Comparison of ENCODE assay signal across 18 mouse cellular contexts in the genomic region with DNA sequence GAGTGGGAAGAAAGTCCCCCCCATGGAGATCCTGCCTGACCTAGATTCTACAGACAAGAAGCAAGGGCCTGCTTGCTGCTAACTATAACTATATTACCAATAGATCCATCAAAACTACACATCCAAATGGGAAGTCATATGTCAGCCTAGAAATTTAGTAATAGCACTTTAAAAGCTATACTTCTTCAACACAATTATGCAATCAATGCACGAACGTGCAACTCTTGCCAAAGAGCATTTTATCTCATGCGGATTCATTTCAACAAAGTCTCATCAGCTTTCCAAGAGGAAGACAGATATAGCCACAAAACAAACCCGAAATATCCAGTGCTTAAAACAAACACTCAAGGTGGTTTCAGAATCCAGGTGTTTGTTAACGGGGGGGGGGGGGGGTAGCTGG.
"Had no signal": no experiment of that assay in that cellular context is flagged by ENCODE, and none has a peak within 500 bp of the region (broad histone marks: within the 10 kb centered on the region; RNA-seq: fewer than 3 reads in every experiment).

No protein-coding gene starts in this region.

- H3K36me3 ChIP-seq: limb, embryonic 10.5 days; limb, embryonic 13.5 days; liver, embryonic 12.5 days; liver, embryonic 15.5 days; midbrain, embryonic 12.5 days; midbrain, embryonic 15.5 days; neural tube, embryonic 12.5 days; neural tube, embryonic 15.5 days had no signal

- H3K9me3 ChIP-seq: limb, embryonic 10.5 days; limb, embryonic 13.5 days; liver, embryonic 12.5 days; liver, embryonic 15.5 days; midbrain, embryonic 12.5 days; midbrain, embryonic 15.5 days; neural tube, embryonic 12.5 days; neural tube, embryonic 15.5 days had no signal

- H3K27ac ChIP-seq: limb, embryonic 10.5 days; limb, embryonic 13.5 days; liver, embryonic 12.5 days; liver, embryonic 15.5 days; midbrain, embryonic 12.5 days; midbrain, embryonic 15.5 days; neural tube, embryonic 12.5 days; neural tube, embryonic 15.5 days; stomach, postnatal 0 days had no signal

- H3K4me1 ChIP-seq: limb, embryonic 10.5 days; liver, embryonic 12.5 days; liver, embryonic 15.5 days; midbrain, embryonic 12.5 days; midbrain, embryonic 15.5 days; neural tube, embryonic 12.5 days; neural tube, embryonic 15.5 days had no signal

- H3K9ac ChIP-seq: limb, embryonic 13.5 days; liver, embryonic 12.5 days; liver, embryonic 15.5 days; midbrain, embryonic 12.5 days; midbrain, embryonic 15.5 days; neural tube, embryonic 12.5 days; neural tube, embryonic 15.5 days had no signal

- ATAC-seq: intestine, postnatal 0 days; liver, embryonic 12.5 days; midbrain, embryonic 15.5 days had no signal

- DNase-seq: kidney, adult 2 months; kidney, postnatal 10 days; kidney, postnatal 36 days; liver; lung, adult 18-20 months; lung, postnatal 4 days; right cerebral cortex, postnatal 25 days; thymus, postnatal 36 days had no signal

- H3K27me3 ChIP-seq: neural tube, embryonic 12.5 days; neural tube, embryonic 15.5 days had no signal

- H3K4me3 ChIP-seq: limb, embryonic 10.5 days; limb, embryonic 13.5 days; liver, embryonic 12.5 days; liver, embryonic 15.5 days; midbrain, embryonic 12.5 days; midbrain, embryonic 15.5 days; neural tube, embryonic 12.5 days; neural tube, embryonic 15.5 days had no signal

- H3K4me2 ChIP-seq: limb, embryonic 13.5 days; liver, embryonic 12.5 days; liver, embryonic 15.5 days; midbrain, embryonic 12.5 days; midbrain, embryonic 15.5 days; neural tube, embryonic 12.5 days; neural tube, embryonic 15.5 days had no signal
